Mouse (Mus musculus) layer of hippocampus, adult 18-20 months (tissue): ENCODE results near the gene Syn3. TPM values are rescaled to one million over a fixed set of nuclear protein-coding genes. Genes with fewer than 3 reads are reported as not detected.
"Not testable (repeated sequence)": the region's sequence is repeated elsewhere in the genome, so short reads cannot be mapped to it uniquely, and the experiment has no call there.

ENCODE experiments used
- DNase-seq, 2 experiments: peaks; one replicate each; pipeline ENCODE4 v3.0.0; 2022; ENCODE audit warnings: low spot score in 2 of 2
- long read RNA-seq: library from polyadenylated mRNA; stranded (forward); transcript quantifications from one replicate; pipeline ENCODE4 v2.0.0, GENCODE M21; 2021
- total RNA-seq, 2 experiments: library from RNA; stranded (reverse); gene quantifications; 2 replicates each; pipeline ENCODE4 v1.2.3; 2021

Syn3 gene
- total RNA-seq: 10 to 100 TPM; 16.3 to 16.7 TPM
- long read RNA-seq, partial matches to known transcripts: 1 of 1 reads
- long read RNA-seq, other reads (novel, unspliced or antisense): 0 of 1 reads

- DNase-seq: peak; percentile 92 to 96
Measured at GRCm38 (mm10) chr10:86498673-86499391, at the start of gene Syn3. Syn3 (minus strand) TSS chr10:86498896.

- not testable (repeated sequence) for DNase-seq
Measured at GRCm38 (mm10) chr10:86526357-86526874, 27.7 kb upstream of the Syn3 start.

GRCm38 (mm10) chr10:86513801-86514200, 15.1 kb upstream of the Syn3 start:
- peak in 1 of 2 experiments; percentile 29 for DNase-seq

GRCm38 (mm10) chr10:86510941-86511340, 12.2 kb upstream of the Syn3 start:
- no peak for DNase-seq

- DNase-seq: peak in 1 of 2 experiments; percentile 55
Measured at GRCm38 (mm10) chr10:86502063-86502462, 3.4 kb upstream of the Syn3 start.

- peak in 1 of 2 experiments; percentile 70 for DNase-seq
Measured at GRCm38 (mm10) chr10:86498051-86498672, 534 bp downstream of the Syn3 start.

GRCm38 (mm10) chr10:86495851-86496250, 2.8 kb downstream of the Syn3 start:
- no peak for DNase-seq

GRCm38 (mm10) chr10:86493140-86493539, 5.6 kb downstream of the Syn3 start:
- DNase-seq: peak in 1 of 2 experiments; percentile 47

GRCm38 (mm10) chr10:86492089-86492907, 6.4 kb downstream of the Syn3 start:
- DNase-seq: peak in 1 of 2 experiments; percentile 70

- peak in 1 of 2 experiments; percentile 59 for DNase-seq
Measured at GRCm38 (mm10) chr10:86491316-86492088, 7.2 kb downstream of the Syn3 start.

GRCm38 (mm10) chr10:86488544-86488943, 10.2 kb downstream of the Syn3 start:
- DNase-seq: no peak

- no peak for DNase-seq
Measured at GRCm38 (mm10) chr10:86485971-86486370, 12.7 kb downstream of the Syn3 start.

GRCm38 (mm10) chr10:86483968-86484367, 14.7 kb downstream of the Syn3 start:
- no peak for DNase-seq

- DNase-seq: no peak
Measured at GRCm38 (mm10) chr10:86482496-86482895, 16.2 kb downstream of the Syn3 start.

GRCm38 (mm10) chr10:86480711-86481110, 18.0 kb downstream of the Syn3 start:
- peak in 1 of 2 experiments; percentile 54 for DNase-seq

- DNase-seq: no peak
Measured at GRCm38 (mm10) chr10:86479718-86480121, 19.0 kb downstream of the Syn3 start.

- no peak for DNase-seq
Measured at GRCm38 (mm10) chr10:86476720-86477119, 22.0 kb downstream of the Syn3 start.

- no peak for DNase-seq
Measured at GRCm38 (mm10) chr10:86475270-86475669, 23.4 kb downstream of the Syn3 start.

- DNase-seq: no peak
Measured at GRCm38 (mm10) chr10:86474176-86475154, 24.2 kb downstream of the Syn3 start.
